Mouse (Mus musculus) CD4-positive helper T cell, adult 2 months (primary cell): Measurements from ENCODE around the gene Sirpb1b.
"Not testable (repeated sequence)": the region's sequence is repeated elsewhere in the genome, so short reads cannot be mapped to it uniquely, and the experiment has no call there.

Source experiments
- DNase-seq: peaks from one replicate; pipeline ENCODE4 v3.0.0-alpha.2; 2012; ENCODE audit warnings: low read depth, missing footprints, low spot score

Sirpb1b gene

DNA sequence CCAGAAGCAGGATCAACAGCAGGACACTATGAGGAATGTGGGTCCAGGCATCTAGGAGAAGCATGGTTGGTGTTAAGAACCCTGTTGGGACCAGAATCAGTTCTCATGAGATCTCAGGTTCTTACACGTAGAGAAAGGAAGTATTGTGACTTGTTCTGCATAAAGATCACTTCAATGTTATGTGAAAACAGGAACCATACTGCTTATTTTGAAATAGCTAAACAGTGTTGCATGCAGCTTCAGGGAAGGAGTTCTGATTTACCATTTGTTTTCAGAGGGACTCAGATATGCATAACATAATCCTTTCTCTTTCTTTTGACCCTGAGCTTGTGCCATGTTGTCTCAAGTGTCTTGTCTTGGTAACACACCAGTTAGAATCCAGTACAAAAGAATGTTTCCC is at the start of gene Sirpb1b:
Gene Sirpb1b (minus strand): TSS at position 179 of the 400 bp plus-strand sequence.
- DNase-seq, result not testable (repeated sequence)

GRCm38 (mm10) chr3:15590377-15591117 is 15.7 kb upstream of the Sirpb1b start:
- DNase-seq, result not testable (repeated sequence)

DNA sequence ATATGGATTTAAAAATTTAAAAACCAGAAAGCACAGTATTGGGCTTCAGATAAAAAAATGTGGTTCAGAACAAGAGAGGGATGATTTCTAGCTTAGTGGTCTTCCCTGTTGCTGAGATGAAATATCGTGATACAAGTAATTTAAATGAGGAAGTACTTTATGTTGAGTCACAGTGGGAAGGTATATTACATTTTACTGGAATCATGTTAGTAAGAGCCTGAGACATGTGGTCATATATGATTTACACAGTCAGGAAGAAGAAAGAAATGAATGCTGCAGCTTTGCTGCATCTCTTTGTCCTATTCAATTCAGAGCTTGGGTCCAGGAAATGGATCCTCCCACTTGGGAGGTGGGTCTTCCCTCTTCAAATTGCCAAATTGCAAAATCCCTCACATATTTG is 11.8 kb upstream of the Sirpb1b start:
- not testable (repeated sequence) for DNase-seq

DNA sequence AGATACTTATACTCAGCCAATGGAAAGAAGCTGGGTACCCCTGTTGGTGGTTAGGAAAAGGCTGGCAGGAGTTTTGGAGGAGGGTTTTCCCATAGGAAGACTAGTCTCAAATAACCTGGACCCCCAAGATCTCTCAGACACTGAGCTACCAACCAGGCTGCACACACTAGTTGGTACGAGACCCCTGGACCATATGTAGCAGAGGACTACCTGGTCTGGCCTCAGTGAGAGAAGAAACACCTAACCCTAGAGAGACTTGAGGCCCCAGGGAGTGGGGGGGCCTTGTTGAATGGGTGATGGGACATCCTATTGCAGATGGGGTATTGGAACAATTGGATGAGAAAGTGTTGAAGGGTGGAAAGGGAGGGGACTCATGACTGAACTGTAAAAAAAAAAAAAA is 8.6 kb upstream of the Sirpb1b start:
- DNase-seq, result no peak

DNA sequence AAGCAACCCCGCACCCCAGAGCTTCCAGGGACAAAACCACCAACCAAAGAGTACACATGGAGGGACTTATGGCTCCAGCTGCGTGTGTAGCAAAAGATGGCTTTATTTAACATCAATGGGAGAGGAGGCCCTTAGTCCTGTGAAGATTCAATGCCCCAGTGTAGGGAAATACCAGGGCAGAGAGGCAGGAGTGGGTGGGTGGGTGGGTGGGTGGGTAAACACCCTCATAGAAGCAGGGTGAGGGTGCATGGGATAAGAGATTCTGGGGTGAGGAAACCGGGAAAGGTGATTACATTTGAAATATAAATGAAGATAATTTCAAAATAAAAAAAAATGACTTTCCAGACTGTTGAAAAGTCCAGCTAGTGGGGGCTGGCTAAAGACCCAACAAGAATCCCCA is 8.1 kb upstream of the Sirpb1b start:
- DNase-seq, result not testable (repeated sequence)

- DNase-seq, result not testable (repeated sequence)
Measured at GRCm38 (mm10) chr3:15576466-15576865, 1.6 kb upstream of the Sirpb1b start.

GRCm38 (mm10) chr3:15528589-15528988 is 46.3 kb downstream of the Sirpb1b start:
- DNase-seq, result no peak

GRCm38 (mm10) chr3:15513608-15514007 is 61.3 kb downstream of the Sirpb1b start:
- DNase-seq, result not testable (repeated sequence)

DNA sequence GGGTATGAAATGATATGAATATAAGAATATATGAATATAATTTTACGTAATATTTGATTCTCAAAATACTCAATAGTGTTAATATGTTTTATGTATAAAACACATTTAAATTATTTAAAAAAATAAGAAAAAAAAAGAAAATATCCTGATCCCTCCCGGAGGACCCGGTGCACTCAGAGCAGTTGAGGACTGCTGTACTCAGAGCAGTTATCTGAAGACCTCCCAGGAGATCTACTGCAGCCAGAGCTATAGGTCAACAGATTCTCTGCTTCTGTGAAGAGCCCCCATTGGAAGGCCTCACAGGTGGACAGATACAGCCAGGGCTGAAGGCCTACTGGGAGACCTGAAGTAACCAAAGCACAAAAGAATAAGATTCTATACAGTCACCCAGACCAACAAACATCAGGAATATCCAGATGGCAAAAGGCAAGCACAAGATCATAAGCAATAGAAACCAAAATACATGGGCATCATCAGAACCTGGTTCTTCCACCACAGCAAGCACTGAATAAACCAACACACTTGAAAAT is 67.0 kb downstream of the Sirpb1b start:
- not testable (repeated sequence) for DNase-seq

DNA sequence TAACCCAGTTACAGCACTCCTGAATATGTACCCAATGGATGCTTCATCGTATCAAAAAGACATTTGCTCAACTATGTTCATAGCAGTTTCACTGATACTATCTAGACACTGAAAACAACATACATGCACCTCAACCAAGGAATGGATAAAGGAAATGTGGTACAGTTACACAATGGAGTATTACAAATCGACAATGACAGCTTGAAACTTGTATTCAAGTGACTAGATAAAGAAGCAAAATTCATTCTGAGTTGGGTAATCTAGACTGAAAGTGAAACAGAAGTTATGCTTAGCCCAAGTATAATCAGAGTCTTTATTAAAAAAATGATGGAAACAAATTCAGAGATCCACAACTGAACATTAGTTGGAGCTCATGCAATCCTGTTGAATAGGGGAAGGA is 100.0 kb downstream of the Sirpb1b start:
- not testable (repeated sequence) for DNase-seq

DNA sequence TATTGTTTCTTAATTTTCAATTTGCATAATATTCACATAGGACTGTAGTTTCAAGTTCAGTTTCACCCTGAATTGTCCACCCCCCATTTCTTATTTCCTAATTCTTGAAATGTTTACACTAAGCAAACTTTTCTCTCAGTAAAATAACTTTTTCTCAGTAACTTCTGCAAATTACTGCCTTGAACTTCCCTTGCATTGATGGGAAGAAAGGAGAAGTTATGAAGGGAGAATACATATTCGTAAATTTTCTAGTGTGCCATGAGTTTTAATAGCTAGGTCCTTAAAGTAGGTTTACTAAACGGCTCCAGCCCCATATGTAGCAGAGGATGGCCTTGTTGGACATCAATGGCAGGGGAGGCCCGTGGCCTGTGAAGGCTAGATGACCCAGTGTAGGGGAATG is 104.7 kb downstream of the Sirpb1b start:
- not testable (repeated sequence) for DNase-seq
